Mouse (Mus musculus): ENCODE data around the gene Magoh. TPM values are rescaled to one million over a fixed set of nuclear protein-coding genes. Genes with fewer than 3 reads are reported as not detected.

The Magoh gene
- polyA plus RNA-seq, 1 experiment = 28.4 TPM

DNA sequence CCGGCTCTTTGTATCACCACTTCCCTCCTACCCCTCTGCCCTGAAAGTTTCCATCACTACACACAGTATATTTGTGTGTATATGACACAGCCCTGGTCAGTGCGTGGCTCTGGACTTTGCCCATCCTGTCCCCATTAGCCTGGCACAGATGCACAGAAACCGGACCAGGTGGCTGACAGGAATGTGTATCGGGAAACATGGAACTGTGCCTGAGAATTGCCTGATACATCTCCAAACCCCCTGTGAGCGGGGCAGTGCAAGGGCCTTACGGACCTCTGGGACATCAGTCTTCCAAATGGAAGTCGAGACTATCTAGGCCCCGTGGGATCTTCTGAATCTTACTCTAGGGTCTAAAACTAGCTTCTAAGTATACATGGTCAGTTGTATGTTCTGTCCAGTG lies 26.2 kb upstream of the Magoh start:
- Histone ChIP-seq H3K36me3 (ENCODE audit: control insufficient read depth, insufficient read depth, low read length) (no peaks in the 10 kb centered on the region), H3K4me1 (ENCODE audit: control insufficient read depth, insufficient read depth, low read length) (no peaks in the 10 kb centered on the region; the same call in 1 of the 2 replicates), H3K27ac (ENCODE audit: control insufficient read depth, insufficient read depth, low read depth, low read length) (no peak overlapping the region), H3K4me3 (ENCODE audit: control insufficient read depth, low read depth, low read length) (no peak overlapping the region), H3K27me3 (ENCODE audit: control insufficient read depth, insufficient read depth, low read length) (no peaks in the 10 kb centered on the region)
- no peak for TF ChIP-seq POLR2A (IDR thresholded peaks at IDR 0.05; ENCODE audit: control insufficient read depth, low read depth, low read length)
- TF ChIP-seq CTCF (IDR thresholded peaks at IDR 0.05; ENCODE audit: control insufficient read depth, insufficient read depth, insufficient replicate concordance, low read depth, low read length) = no peak

DNA sequence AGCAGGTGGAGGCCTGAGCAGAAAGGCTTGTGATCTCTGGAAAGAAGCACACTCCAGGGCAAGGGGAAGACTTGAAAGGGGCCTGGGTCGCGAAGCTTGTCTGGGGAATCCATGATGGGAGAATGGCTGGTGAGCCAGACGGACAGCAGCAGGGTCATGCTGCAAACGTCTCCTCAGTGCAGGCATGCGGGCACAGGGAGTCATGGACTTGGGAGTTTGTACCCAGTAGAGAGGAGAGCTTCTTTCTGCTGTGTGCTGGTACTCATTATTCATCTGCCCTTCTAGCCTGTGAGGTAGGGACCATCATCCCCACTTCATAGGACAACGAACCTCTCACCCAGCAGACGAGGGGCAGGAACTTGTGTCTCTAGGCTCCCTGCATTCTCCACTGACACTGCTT lies 25.7 kb upstream of the Magoh start:
- no peak overlapping the region for H3K4me3 ChIP-seq (ENCODE audit: control insufficient read depth, low read depth, low read length)
- H3K4me1 ChIP-seq (ENCODE audit: control insufficient read depth, insufficient read depth, low read length) = no peaks in the 10 kb centered on the region
- H3K27ac ChIP-seq (ENCODE audit: control insufficient read depth, insufficient read depth, low read depth, low read length) = no peak overlapping the region
- no peak for TF ChIP-seq CTCF (IDR thresholded peaks at IDR 0.05; ENCODE audit: control insufficient read depth, insufficient read depth, insufficient replicate concordance, low read depth, low read length)
- no peak for TF ChIP-seq POLR2A (IDR thresholded peaks at IDR 0.05; ENCODE audit: control insufficient read depth, low read depth, low read length)
- H3K36me3 ChIP-seq (ENCODE audit: control insufficient read depth, insufficient read depth, low read length) = no peaks in the 10 kb centered on the region
- no peaks in the 10 kb centered on the region for H3K27me3 ChIP-seq (ENCODE audit: control insufficient read depth, insufficient read depth, low read length)

DNA sequence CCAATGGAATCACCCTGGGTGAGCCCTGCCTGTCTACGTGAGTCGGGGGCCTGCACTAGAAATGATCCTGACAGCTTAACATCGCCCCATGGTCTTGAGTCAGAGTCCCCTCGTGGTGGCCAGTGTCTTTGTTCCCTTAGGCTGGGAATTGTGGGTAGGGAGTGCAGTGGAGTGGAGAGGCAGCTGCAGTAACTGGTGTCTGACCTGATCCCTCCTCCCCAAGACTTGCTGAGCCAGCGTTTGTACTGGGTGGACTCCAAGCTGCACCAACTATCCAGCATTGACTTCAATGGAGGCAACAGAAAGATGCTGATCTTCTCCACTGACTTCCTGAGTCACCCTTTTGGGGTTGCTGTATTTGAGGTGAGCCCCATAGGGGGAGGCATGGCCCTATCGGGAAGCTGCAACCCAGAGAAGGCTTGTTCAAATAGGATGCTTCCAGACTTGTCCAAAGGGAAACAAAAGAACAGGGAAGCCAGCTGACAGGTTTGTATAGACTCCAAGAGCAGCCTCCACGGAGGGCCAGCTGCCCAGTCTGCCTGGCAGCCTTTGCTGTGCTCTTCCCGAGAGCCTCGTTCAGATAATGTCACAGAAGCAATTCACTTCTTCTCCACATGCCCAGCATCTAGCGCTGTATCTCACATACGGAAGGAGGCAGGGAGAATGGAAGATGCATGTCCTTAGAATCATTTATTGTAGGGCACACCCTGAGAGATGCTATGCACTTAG lies 22.4 kb upstream of the Magoh start:
- H3K36me3 ChIP-seq (ENCODE audit: control insufficient read depth, insufficient read depth, low read length) = no peaks in the 10 kb centered on the region

GRCm38 (mm10) chr4:107858995-107859394 lies 20.6 kb upstream of the Magoh start:
- Histone ChIP-seq H3K4me3 (ENCODE audit: control insufficient read depth, low read depth, low read length) (no peak overlapping the region), H3K27ac (ENCODE audit: control insufficient read depth, insufficient read depth, low read depth, low read length) (no peak overlapping the region), H3K36me3 (ENCODE audit: control insufficient read depth, insufficient read depth, low read length) (no peaks in the 10 kb centered on the region), H3K4me1 (ENCODE audit: control insufficient read depth, insufficient read depth, low read length) (no peaks in the 10 kb centered on the region), H3K27me3 (ENCODE audit: control insufficient read depth, insufficient read depth, low read length) (no peaks in the 10 kb centered on the region)
- no peak for TF ChIP-seq POLR2A (IDR thresholded peaks at IDR 0.05; ENCODE audit: control insufficient read depth, low read depth, low read length)
- no peak for TF ChIP-seq CTCF (IDR thresholded peaks at IDR 0.05; ENCODE audit: control insufficient read depth, insufficient read depth, insufficient replicate concordance, low read depth, low read length)

More for the DNA sequence above, 22.4 kb upstream of the Magoh start:
- TF ChIP-seq POLR2A (IDR thresholded peaks at IDR 0.05; ENCODE audit: control insufficient read depth, low read depth, low read length) = no peak
- TF ChIP-seq CTCF (IDR thresholded peaks at IDR 0.05; ENCODE audit: control insufficient read depth, insufficient read depth, insufficient replicate concordance, low read depth, low read length) = no peak
- H3K27me3 ChIP-seq (ENCODE audit: control insufficient read depth, insufficient read depth, low read length) = no peaks in the 10 kb centered on the region
- H3K27ac ChIP-seq (ENCODE audit: control insufficient read depth, insufficient read depth, low read depth, low read length) = no peak overlapping the region
- no peak overlapping the region for H3K4me3 ChIP-seq (ENCODE audit: control insufficient read depth, low read depth, low read length)
- H3K4me1 ChIP-seq (ENCODE audit: control insufficient read depth, insufficient read depth, low read length) = no peaks in the 10 kb centered on the region

DNA sequence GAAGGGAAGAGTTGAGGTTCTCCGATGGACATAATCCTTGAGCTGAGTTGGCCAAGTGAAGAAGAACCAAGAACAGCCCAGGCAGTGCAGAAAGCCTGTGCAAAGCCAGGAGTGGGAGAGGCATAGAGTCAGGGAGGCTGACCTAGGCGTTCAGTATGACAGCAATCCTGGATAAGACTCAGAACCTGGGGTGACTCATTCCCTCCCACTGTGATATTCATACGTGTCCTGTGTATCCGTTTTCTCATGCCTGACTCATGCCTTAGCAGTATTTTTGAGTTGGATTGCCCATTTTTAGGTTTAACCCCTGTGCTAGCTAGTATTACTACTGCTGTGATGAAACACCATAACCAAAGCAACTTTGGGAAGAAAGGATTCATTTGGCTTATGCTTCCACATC lies 14.7 kb upstream of the Magoh start:
- Histone ChIP-seq H3K27ac (ENCODE audit: control insufficient read depth, insufficient read depth, low read depth, low read length) (no peak overlapping the region), H3K36me3 (ENCODE audit: control insufficient read depth, insufficient read depth, low read length) (no peaks in the 10 kb centered on the region), H3K4me3 (ENCODE audit: control insufficient read depth, low read depth, low read length) (no peak overlapping the region), H3K4me1 (ENCODE audit: control insufficient read depth, insufficient read depth, low read length) (0 out of 2 replicates have a peak, but pooled peaks cover 2% of the 10 kb centered on the region), H3K27me3 (ENCODE audit: control insufficient read depth, insufficient read depth, low read length) (no peaks in the 10 kb centered on the region)
- TF ChIP-seq CTCF (IDR thresholded peaks at IDR 0.05; ENCODE audit: control insufficient read depth, insufficient read depth, insufficient replicate concordance, low read depth, low read length) = no peak
- no peak for TF ChIP-seq POLR2A (IDR thresholded peaks at IDR 0.05; ENCODE audit: control insufficient read depth, low read depth, low read length)

DNA sequence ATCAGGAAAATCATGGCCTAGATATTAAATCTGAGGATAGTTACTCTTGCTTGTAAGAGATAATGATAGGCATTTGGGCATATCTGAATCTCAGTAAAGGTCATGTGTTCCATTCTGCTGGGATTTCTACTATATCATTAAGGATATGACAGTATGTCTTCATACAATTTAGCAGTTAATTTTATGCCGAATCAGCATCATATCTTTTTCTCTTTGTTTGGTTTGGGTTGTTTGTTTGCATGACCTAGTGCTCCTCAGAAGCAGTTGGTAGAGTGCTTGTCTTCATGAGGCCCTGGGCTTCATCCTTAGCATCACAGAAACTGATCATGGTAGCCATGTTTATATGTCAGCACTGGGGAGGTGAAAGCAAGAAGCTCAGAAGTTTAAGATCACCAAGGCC lies 2.1 kb downstream of the Magoh start:
- no peak for TF ChIP-seq POLR2A (IDR thresholded peaks at IDR 0.05; ENCODE audit: control insufficient read depth, low read depth, low read length)
- TF ChIP-seq CTCF (IDR thresholded peaks at IDR 0.05; ENCODE audit: control insufficient read depth, insufficient read depth, insufficient replicate concordance, low read depth, low read length) = no peak
- peaks cover 4% of the 10 kb centered on the region; the same call in 1 of the 2 replicates for H3K4me1 ChIP-seq (ENCODE audit: control insufficient read depth, insufficient read depth, low read length)
- H3K27me3 ChIP-seq (ENCODE audit: control insufficient read depth, insufficient read depth, low read length) = no peaks in the 10 kb centered on the region
- no peaks in the 10 kb centered on the region; the same call in 1 of the 2 replicates for H3K36me3 ChIP-seq (ENCODE audit: control insufficient read depth, insufficient read depth, low read length)
- no peak overlapping the region for H3K27ac ChIP-seq (ENCODE audit: control insufficient read depth, insufficient read depth, low read depth, low read length)
- no peak overlapping the region for H3K4me3 ChIP-seq (ENCODE audit: control insufficient read depth, low read depth, low read length)

GRCm38 (mm10) chr4:107886371-107886770 lies 6.8 kb downstream of the Magoh start:
- TF ChIP-seq POLR2A (IDR thresholded peaks at IDR 0.05; ENCODE audit: control insufficient read depth, low read depth, low read length) (no peak), CTCF (IDR thresholded peaks at IDR 0.05; ENCODE audit: control insufficient read depth, insufficient read depth, insufficient replicate concordance, low read depth, low read length) (no peak)
- H3K4me3 ChIP-seq (ENCODE audit: control insufficient read depth, low read depth, low read length) = no peak overlapping the region
- H3K36me3 ChIP-seq (ENCODE audit: control insufficient read depth, insufficient read depth, low read length) = no peaks in the 10 kb centered on the region; the same call in 1 of the 2 replicates
- no peak overlapping the region for H3K27ac ChIP-seq (ENCODE audit: control insufficient read depth, insufficient read depth, low read depth, low read length)
- H3K4me1 ChIP-seq (ENCODE audit: control insufficient read depth, insufficient read depth, low read length) = peaks cover 5% of the 10 kb centered on the region
- H3K27me3 ChIP-seq (ENCODE audit: control insufficient read depth, insufficient read depth, low read length) = no peaks in the 10 kb centered on the region
